Mouse (Mus musculus) MEL (cell line): ENCODE measurements around the gene Atp2a2.

Source experiments
- CTCF ChIP-seq, 3 experiments: IDR thresholded peaks in 2 of 3; conservative IDR thresholded peaks in 1 of 3; 2 replicates each; pipeline ENCODE4 v1.5.1; 2011 to 2012; ENCODE audit warnings: low read length in 3 of 3, low read depth in 2 of 3, mild to moderate bottlenecking in 2 of 3, improper control_type of control experiment in 1 of 3, inconsistent platforms in 1 of 3, mixed read lengths in 1 of 3, moderate library complexity in 1 of 3; ENCODE audit not compliant: control insufficient read depth in 1 of 3, insufficient read depth in 1 of 3, poor library complexity in 1 of 3, severe bottlenecking in 1 of 3
- EP300 ChIP-seq, 2 experiments: IDR thresholded peaks; 2 replicates each; pipeline ENCODE4 v1.6.1; 2011; ENCODE audit warnings: improper control_type of control experiment in 2 of 2, low read length in 2 of 2, low read depth in 1 of 2, mild to moderate bottlenecking in 1 of 2
- NRF1 ChIP-seq: IDR thresholded peaks from 2 replicates; pipeline ENCODE4 v1.6.1; 2014; ENCODE audit warnings: low read depth, mild to moderate bottlenecking, inconsistent platforms, low read length, improper control_type of control experiment, moderate library complexity; ENCODE audit not compliant: poor library complexity, insufficient read depth, severe bottlenecking
- POLR2A ChIP-seq, 2 experiments: IDR thresholded peaks; 2 replicates each; pipeline ENCODE4 v1.6.1; 2011 to 2012; ENCODE audit warnings: low read length in 2 of 2, mild to moderate bottlenecking in 2 of 2, control low read depth in 1 of 2, improper control_type of control experiment in 1 of 2, low read depth in 1 of 2, moderate library complexity in 1 of 2; ENCODE audit not compliant: control insufficient read depth in 1 of 2, insufficient read depth in 1 of 2, poor library complexity in 1 of 2
- POLR2AphosphoS2 ChIP-seq: IDR thresholded peaks from 2 replicates; pipeline ENCODE4 v1.6.1; 2011; ENCODE audit warnings: low read length, improper control_type of control experiment
- ZMIZ1 ChIP-seq: IDR thresholded peaks from 2 replicates; pipeline ENCODE4 v1.6.1; 2012; ENCODE audit warnings: low read depth, mild to moderate bottlenecking, inconsistent platforms, low read length, improper control_type of control experiment, moderate library complexity

GRCm38 (mm10) chr5:122527761-122528160, 25.7 kb upstream of the Atp2a2 start:
- TF ChIP-seq POLR2A (IDR thresholded peaks at IDR 0.05; ENCODE audit: control insufficient read depth in 1 of 2, insufficient read depth in 1 of 2, low read depth in 1 of 2, low read length in 2 of 2, poor library complexity in 1 of 2) (no peak), NRF1 (no peak), CTCF (IDR thresholded peaks at IDR 0.05 in 2 of 3, conservative IDR thresholded peaks at IDR 0.05 in 1 of 3; ENCODE audit: control insufficient read depth in 1 of 3, insufficient read depth in 1 of 3, low read depth in 2 of 3, low read length in 3 of 3, poor library complexity in 1 of 3, severe bottlenecking in 1 of 3) (no peak), POLR2AphosphoS2 (no peak), EP300 (IDR thresholded peaks at IDR 0.05; ENCODE audit: low read depth in 1 of 2, low read length in 2 of 2) (no peak), ZMIZ1 (no peak)
